ENCODE assay signal across 9 mouse cellular contexts in the genomic region with DNA sequence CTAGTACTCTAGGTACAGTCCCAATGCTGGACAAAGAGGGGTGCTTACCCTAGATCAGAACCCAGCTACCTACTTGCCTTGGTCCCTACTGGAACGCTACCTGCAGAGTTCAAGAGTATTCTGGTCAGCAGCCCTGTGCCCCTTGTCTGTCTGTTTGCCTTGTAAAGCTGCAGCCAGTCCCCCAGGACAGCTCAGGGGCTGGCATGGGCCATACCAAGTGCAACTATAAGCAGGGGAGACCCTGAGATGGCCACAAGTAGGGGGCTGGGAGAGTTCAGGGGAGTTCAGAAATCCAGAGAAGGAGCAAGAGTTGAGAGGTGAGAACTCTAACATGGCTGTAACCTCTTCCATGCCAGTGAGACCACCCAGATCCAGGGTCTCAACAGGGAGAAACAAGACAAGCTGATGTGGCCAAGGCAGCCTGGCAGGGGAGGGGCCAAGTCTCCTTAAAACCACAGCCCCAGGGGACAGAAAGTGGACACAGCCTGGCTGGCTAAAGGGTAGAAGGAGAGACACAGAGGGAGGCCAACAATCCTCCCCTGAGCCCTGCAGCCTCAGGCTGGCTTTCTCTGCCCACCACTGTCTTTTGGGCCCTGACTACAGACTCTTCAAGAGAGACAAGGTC. TPM values are rescaled to one million over a fixed set of nuclear protein-coding genes. Genes with fewer than 3 reads are reported as not detected.
A peak's percentile ranks its signal among the peaks of the same experiment; 100 is the strongest.
DNase-seq lines count a peak whose midpoint lies in the region; ATAC-seq and TF ChIP-seq lines count a peak whose summit lies in the region.
"Had no signal": no experiment of that assay in that cellular context is flagged by ENCODE, and none has a peak within 500 bp of the region (broad histone marks: within the 10 kb centered on the region; RNA-seq: fewer than 3 reads in every experiment).

No protein-coding gene starts in this region.

- peaks cover 45% of the 10 kb centered on the region for H3K4me1 ChIP-seq in heart, embryonic 11.5 days (ENCODE audit: control insufficient read depth, insufficient read depth, low read length)
- peaks cover 27 to 37% of the 10 kb centered on the region in 2 experiments for H3K4me1 ChIP-seq in CH12.LX (ENCODE audit: control insufficient read depth in 1 of 2, insufficient read depth in 2 of 2)
- H3K4me1 ChIP-seq in hindbrain, embryonic 12.5 days, result peaks cover 49% of the 10 kb centered on the region
- peaks cover 46% of the 10 kb centered on the region for H3K4me1 ChIP-seq in liver, postnatal 0 days (ENCODE audit: insufficient read depth)

- peaks cover 50% of the 10 kb centered on the region for H3K79me2 ChIP-seq in CH12.LX (replicated peaks; ENCODE audit: control insufficient read depth, extremely low read depth, insufficient read depth, poor library complexity, severe bottlenecking)

- peak overlapping the region; percentile 37 for H3K4me2 ChIP-seq in heart, embryonic 11.5 days
- H3K4me2 ChIP-seq in CH12.LX (ENCODE audit: insufficient read depth, low read depth, poor library complexity, severe bottlenecking), result peak overlapping the region; percentile 17; the same call in 1 of the 2 replicates
- H3K4me2 ChIP-seq in hindbrain, embryonic 12.5 days (replicated peaks), result no peak overlapping the region
- peak overlapping the region; percentile 94 for H3K4me2 ChIP-seq in liver, postnatal 0 days (ENCODE audit: low read depth, low read length)

- H3K27me3 ChIP-seq in heart, embryonic 11.5 days (ENCODE audit: control insufficient read depth, insufficient read depth, low read length), result no peaks in the 10 kb centered on the region
- no peaks in the 10 kb centered on the region for H3K27me3 ChIP-seq in CH12.LX (replicated peaks)
- H3K27me3 ChIP-seq in hindbrain, embryonic 12.5 days, result no peaks in the 10 kb centered on the region
- H3K27me3 ChIP-seq in liver, postnatal 0 days (ENCODE audit: insufficient read depth, low read length), result no peaks in the 10 kb centered on the region

- no peak for TF ChIP-seq POLR2A in CH12.LX (IDR thresholded peaks at IDR 0.05; ENCODE audit: low read depth, low read length)

- TF ChIP-seq EP300 in CH12.LX (IDR thresholded peaks at IDR 0.05; ENCODE audit: low read length), result no peak
- no peak for TF ChIP-seq EP300 in liver, postnatal 0 days (IDR thresholded peaks at IDR 0.05; ENCODE audit: low read depth)

- DNase-seq in heart, adult 8-10 months (ENCODE audit: low spot score), result no peak
- no peak for DNase-seq in CH12.LX (ENCODE audit: extremely low read depth)
- no peak for DNase-seq in liver, postnatal 0 days
- no peak for DNase-seq in thymus, postnatal 36 days
- no peak for DNase-seq in thymus, postnatal 0 days (ENCODE audit: low spot score)
- no peak for DNase-seq in thymus, postnatal 10 days (ENCODE audit: low spot score in 2 of 2)
- DNase-seq: gastrocnemius, postnatal 36 days had no signal

- dilution Hi-C loops in CH12.LX (cut with MboI; ENCODE audit: extremely low pct_ligation_motif_present, extremely low pct_unique_long_range_greater_than_20kb, low sequenced_read_pairs), result no loop called here

- no peak for ATAC-seq in heart, embryonic 11.5 days (replicated peaks; ENCODE audit: insufficient number of reproducible peaks, low FRiP score, low TSS enrichment)
- no peak for ATAC-seq in hindbrain, embryonic 12.5 days (ENCODE audit: low FRiP score)
- ATAC-seq in liver, postnatal 0 days, result no peak

- TF ChIP-seq RAD21 in CH12.LX (IDR thresholded peaks at IDR 0.05; ENCODE audit: low read depth, low read length), result no peak

- H3K9me3 ChIP-seq in heart, embryonic 11.5 days (replicated peaks; ENCODE audit: control insufficient read depth, low read length), result no peaks in the 10 kb centered on the region
- no peaks in the 10 kb centered on the region for H3K9me3 ChIP-seq in CH12.LX (replicated peaks; ENCODE audit: low read length)
- no peaks in the 10 kb centered on the region for H3K9me3 ChIP-seq in hindbrain, embryonic 12.5 days (replicated peaks)
- H3K9me3 ChIP-seq in liver, postnatal 0 days (ENCODE audit: low read length), result no peaks in the 10 kb centered on the region

- no peak overlapping the region for H3K4me3 ChIP-seq in heart, embryonic 11.5 days (ENCODE audit: low read depth, low read length)
- peak overlapping the region in 2 of 3 experiments; percentile 25 to 34 for H3K4me3 ChIP-seq in CH12.LX (replicated peaks in 1 of 3; ENCODE audit: low read depth in 2 of 3, low read length in 2 of 3, poor library complexity in 1 of 3)
- H3K4me3 ChIP-seq in hindbrain, embryonic 12.5 days, result no peak overlapping the region
- H3K4me3 ChIP-seq in liver, postnatal 0 days (ENCODE audit: low read depth, low read length), result peak overlapping the region; percentile 70; the same call in 1 of the 2 replicates

- peak overlapping the region; percentile 31; the same call in 1 of the 2 replicates for H3K9ac ChIP-seq in heart, embryonic 11.5 days (ENCODE audit: low read depth, low read length)
- H3K9ac ChIP-seq in CH12.LX (ENCODE audit: insufficient read depth, low read depth), result peak overlapping the region; percentile 53; the same call in 1 of the 2 replicates
- peak overlapping the region; percentile 9; the same call in 1 of the 2 replicates for H3K9ac ChIP-seq in hindbrain, embryonic 12.5 days
- peak overlapping the region; percentile 76 for H3K9ac ChIP-seq in liver, postnatal 0 days (replicated peaks)

- 55% methylated on average over 1 of the region's 1 CpGs for WGBS in heart, embryonic 11.5 days (ENCODE audit: insufficient replicate concordance)
- 78% methylated on average over 1 of the region's 1 CpGs for WGBS in hindbrain, embryonic 12.5 days
- 82% methylated on average over 1 of the region's 1 CpGs for WGBS in liver, postnatal 0 days (ENCODE audit: insufficient replicate concordance)

- no peak for TF ChIP-seq CTCF in CH12.LX (conservative IDR thresholded peaks at IDR 0.05 in 1 of 2, IDR thresholded peaks at IDR 0.05 in 1 of 2; ENCODE audit: low read depth in 2 of 2, low read length in 2 of 2)
- no peak for TF ChIP-seq CTCF in liver, postnatal 0 days (IDR thresholded peaks at IDR 0.05; ENCODE audit: low read depth)

- peaks cover 5% of the 10 kb centered on the region for H3K36me3 ChIP-seq in heart, embryonic 11.5 days (ENCODE audit: control insufficient read depth, insufficient read depth, low read length)
- H3K36me3 ChIP-seq in CH12.LX (replicated peaks in 1 of 2; ENCODE audit: control insufficient read depth in 1 of 2, insufficient read depth in 1 of 2, low read length in 1 of 2), result peaks cover 32 to 72% of the 10 kb centered on the region in 2 experiments
- peaks cover 25% of the 10 kb centered on the region for H3K36me3 ChIP-seq in hindbrain, embryonic 12.5 days
- peaks cover 40% of the 10 kb centered on the region for H3K36me3 ChIP-seq in liver, postnatal 0 days (replicated peaks; ENCODE audit: insufficient read depth, low read length)

- H3K27ac ChIP-seq in heart, embryonic 11.5 days (ENCODE audit: low read depth, low read length), result peak overlapping the region; percentile 7; the same call in 1 of the 2 replicates
- peak overlapping the region; percentile 54 for H3K27ac ChIP-seq in CH12.LX (ENCODE audit: insufficient read depth, low read depth)
- H3K27ac ChIP-seq in hindbrain, embryonic 12.5 days, result no peak overlapping the region
- H3K27ac ChIP-seq in liver, postnatal 0 days (ENCODE audit: low read depth), result peak overlapping the region; percentile 41

- in situ Hi-C loops in CH12.LX (cut with MboI; ENCODE audit: low pct_ligation_motif_present, low pct_unique_long_range_greater_than_20kb, low sequenced_read_pairs), result loop anchor here (5.0 kb wide), 1 partner anchor 65 kb away; a partner anchor contains a TSS

TF ChIP-seq in CH12.LX, 34 proteins besides CTCF, POLR2A, EP300 and RAD21 (continues in another document):
- TF ChIP-seq USF2 (conservative IDR thresholded peaks at IDR 0.05; ENCODE audit: low read depth, low read length) (no peak), NRF1 (IDR thresholded peaks at IDR 0.05; ENCODE audit: low read depth, low read length) (no peak), POLR2AphosphoS2 (IDR thresholded peaks at IDR 0.05; ENCODE audit: low read depth, low read length) (no peak), TCF12 (IDR thresholded peaks at IDR 0.05; ENCODE audit: low read depth, low read length) (no peak), TBP (conservative IDR thresholded peaks at IDR 0.05; ENCODE audit: low read depth, low read length) (no peak), ELF1 (IDR thresholded peaks at IDR 0.05; ENCODE audit: low read depth, low read length) (no peak), UBTF (IDR thresholded peaks at IDR 0.05; ENCODE audit: low read depth, low read length) (no peak), HCFC1 (IDR thresholded peaks at IDR 0.05; ENCODE audit: low read depth, low read length) (no peak)

RNA-seq across cellular contexts. Expression of a gene that starts 4.1 kb away (rescaled TPM):
- polyA plus RNA-seq in heart, embryonic 11.5 days (2014; fragmentation: Nextera tagmentation; extraction: Ambion mirVana), result 30.6 and 32.1 TPM in 2 replicates
- total RNA-seq in heart, adult 8-10 months (2022), result 1 to 10 TPM; 3.9 to 5.2 (median 4.7) TPM
- total RNA-seq in CH12.LX (2012; rRNA removed) (55.8 and 60.5 TPM in 2 replicates), CH12.LX (2014; rRNA removed) (28.3 and 28.6 TPM in 2 replicates)
- 82.5 and 85.9 TPM in 2 replicates for polyA plus RNA-seq in CH12.LX (2012; ENCODE audit: insufficient read length, low read depth)
- polyA plus RNA-seq in hindbrain, embryonic 12.5 days (2016; fragmentation: Nextera tagmentation; extraction: Ambion mirVana), result 46.5 and 50.2 TPM in 2 replicates
- 17.3 and 23.0 TPM in 2 replicates for polyA plus RNA-seq in liver, postnatal 0 days (2015; fragmentation: Nextera tagmentation; extraction: Ambion mirVana)
- 29.2 and 31.4 TPM in 2 replicates for polyA plus RNA-seq in thymus, postnatal 0 days (2015; fragmentation: Nextera tagmentation; extraction: Ambion mirVana)

RNA-seq across cellular contexts. Expression of a gene that starts 10.2 kb away (rescaled TPM):
- polyA plus RNA-seq in heart, embryonic 11.5 days (2014; fragmentation: Nextera tagmentation; extraction: Ambion mirVana), result 1.1 and 1.3 TPM in 2 replicates
- total RNA-seq in heart, adult 8-10 months (2022), result under 1 TPM in 2 of 4 experiments, not detected in 2; 0.28 to 0.47 TPM
- total RNA-seq in CH12.LX (2012; rRNA removed) (15.5 and 17.5 TPM in 2 replicates), CH12.LX (2014; rRNA removed) (10.1 and 11.2 TPM in 2 replicates)
- 13.3 and 14.8 TPM in 2 replicates for polyA plus RNA-seq in CH12.LX (2012; ENCODE audit: insufficient read length, low read depth)
- 0.33 and 0.37 TPM in 2 replicates for polyA plus RNA-seq in hindbrain, embryonic 12.5 days (2016; fragmentation: Nextera tagmentation; extraction: Ambion mirVana)
- polyA plus RNA-seq in liver, postnatal 0 days (2015; fragmentation: Nextera tagmentation; extraction: Ambion mirVana), result 1.6 and 1.7 TPM in 2 replicates
- polyA plus RNA-seq in thymus, postnatal 0 days (2015; fragmentation: Nextera tagmentation; extraction: Ambion mirVana), result 0.59 and 0.68 TPM in 2 replicates

RNA-seq across cellular contexts. Expression of a gene that starts 37.7 kb away (rescaled TPM):
- polyA plus RNA-seq in heart, embryonic 11.5 days (2014; fragmentation: Nextera tagmentation; extraction: Ambion mirVana), result 14.7 and 17.7 TPM in 2 replicates
- total RNA-seq in heart, adult 8-10 months (2022), result 10 to 100 TPM; 12.6 to 14.4 (median 13.3) TPM
- total RNA-seq in CH12.LX (2012; rRNA removed) (4.5 and 7.0 TPM in 2 replicates), CH12.LX (2014; rRNA removed) (2.0 and 2.9 TPM in 2 replicates)
- polyA plus RNA-seq in CH12.LX (2012; ENCODE audit: insufficient read length, low read depth), result 19.1 and 22.1 TPM in 2 replicates
- polyA plus RNA-seq in hindbrain, embryonic 12.5 days (2016; fragmentation: Nextera tagmentation; extraction: Ambion mirVana), result 12.1 and 12.5 TPM in 2 replicates
- polyA plus RNA-seq in liver, postnatal 0 days (2015; fragmentation: Nextera tagmentation; extraction: Ambion mirVana), result 12.9 and 13.5 TPM in 2 replicates
- polyA plus RNA-seq in thymus, postnatal 0 days (2015; fragmentation: Nextera tagmentation; extraction: Ambion mirVana), result 10.8 and 11.6 TPM in 2 replicates

Comparison
In these comparisons a context has a peak if more than half of its experiments do, and no peak if none do; other contexts are left out.
1. H3K4me3 ChIP-seq: peak in CH12.LX (2 of 3) and liver, postnatal 0 days (single experiment); none in heart, embryonic 11.5 days (single experiment) and hindbrain, embryonic 12.5 days (single experiment).
2. H3K9ac ChIP-seq: peak in every context shown above with its lines; median percentile 76 in liver, postnatal 0 days; 53 in CH12.LX; 31 in heart, embryonic 11.5 days; 9 in hindbrain, embryonic 12.5 days.